8 mouse cellular contexts compared by ENCODE assay signal in the genomic region with DNA sequence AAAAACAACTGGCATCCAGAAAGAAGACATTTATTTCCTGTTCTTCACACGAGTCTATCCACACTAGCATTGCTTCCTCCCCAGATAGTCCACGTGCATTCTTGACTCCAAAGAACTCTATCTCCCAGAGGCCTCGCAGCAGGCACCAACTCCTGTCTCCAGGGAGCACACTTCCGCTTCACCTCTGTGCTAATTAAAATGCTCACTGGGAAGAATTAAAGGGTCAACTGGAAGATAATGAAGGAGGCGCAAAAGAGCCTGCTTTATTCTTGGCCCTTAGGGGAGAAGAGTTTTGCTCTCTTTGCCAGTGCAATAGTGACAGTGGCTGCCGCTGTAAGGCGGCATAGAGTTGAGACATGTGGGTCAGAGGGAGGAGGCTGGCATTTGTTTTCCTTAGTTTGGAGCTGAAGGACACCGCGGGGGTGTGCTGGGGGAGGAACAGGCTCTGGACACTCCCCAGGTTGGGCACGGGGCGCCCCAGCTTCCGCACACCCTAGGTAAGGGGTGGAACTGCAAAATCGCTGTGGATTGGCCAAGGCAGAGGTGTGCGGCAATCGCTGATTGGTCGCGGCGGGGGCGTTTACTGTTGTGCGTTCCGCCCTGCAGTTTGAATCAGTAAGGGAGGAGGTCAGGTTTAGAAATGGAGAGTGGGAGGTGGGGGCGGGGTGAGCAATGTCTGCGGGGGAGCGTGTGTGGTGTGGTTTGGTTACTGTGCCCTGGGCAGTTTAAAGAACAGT. TPM values are rescaled to one million over a fixed set of nuclear protein-coding genes. Genes with fewer than 3 reads are reported as not detected.
A peak's percentile ranks its signal among the peaks of the same experiment; 100 is the strongest.
DNase-seq lines count a peak whose midpoint lies in the region; ATAC-seq lines count a peak whose summit lies in the region.

No protein-coding gene starts in this region.

- DNase-seq in adrenal gland, adult 18-20 months (ENCODE audit: low spot score in 2 of 2), result peak; percentile 80 to 82
- peak; percentile 96 for DNase-seq in embryo, embryonic 10.5 days (ENCODE audit: low spot score)
- peak; percentile 83 for DNase-seq in gastrocnemius, postnatal 10 days
- peak; percentile 94 for DNase-seq in induced T-regulatory cell, adult 2 months (ENCODE audit: low read depth)
- peak; percentile 67 to 90 for DNase-seq in left cerebral cortex, adult 8-10 months (ENCODE audit: low spot score in 2 of 2)
- peak; percentile 89 for DNase-seq in right cerebral cortex, adult 2 months (ENCODE audit: low spot score in 2 of 2)
- DNase-seq in urinary bladder, postnatal 10 days (ENCODE audit: low spot score), result peak; percentile 61

- ATAC-seq in megakaryocyte, adult 5-6 weeks (ENCODE audit: poor library complexity, severe bottlenecking), result peak; percentile 88

RNA-seq across cellular contexts. Expression of gene Bcat2, which starts 2.0 kb away (rescaled TPM):
- 100 to 1,000 TPM; 164 to 265 TPM for total RNA-seq in adrenal gland, adult 18-20 months (2021)
- 10 to 100 TPM; 24.0 to 25.2 TPM for total RNA-seq in gastrocnemius, postnatal 10 days (2021)
- total RNA-seq in left cerebral cortex, adult 8-10 months (2022), result 10 to 100 TPM; 19.3 to 21.1 (median 19.9) TPM
- total RNA-seq in megakaryocyte, adult 5-6 weeks (2015), result 24.6 and 26.6 TPM in 2 replicates
- 16.7 and 24.1 TPM in 2 replicates for total RNA-seq in megakaryocyte, adult 5-6 weeks (2017)

RNA-seq across cellular contexts. Expression of gene Hsd17b14, which starts 13.3 kb away (rescaled TPM):
- total RNA-seq in adrenal gland, adult 18-20 months (2021), result 1 to 10 TPM in 1 of 2 experiments, under 1 TPM in 1; 0.83 to 3.0 TPM
- total RNA-seq in gastrocnemius, postnatal 10 days (2021), result under 1 TPM in 1 of 2 experiments, not detected in 1; 0.19 TPM
- total RNA-seq in left cerebral cortex, adult 8-10 months (2022), result 1 to 10 TPM in 2 of 4 experiments, under 1 TPM in 1, not detected in 1; 0.72 to 2.6 (median 1.2) TPM
- 0.25 TPM in 1 of 2 replicates, not detected in the other for total RNA-seq in megakaryocyte, adult 5-6 weeks (2015)
- total RNA-seq in megakaryocyte, adult 5-6 weeks (2017), result not detected in 2 replicates

RNA-seq across cellular contexts. Expression of gene Plekha4, which starts 41.8 kb away (rescaled TPM):
- total RNA-seq in adrenal gland, adult 18-20 months (2021), result 1 to 10 TPM; 2.5 to 2.7 TPM
- 10 to 100 TPM; 14.8 to 16.3 TPM for total RNA-seq in gastrocnemius, postnatal 10 days (2021)
- total RNA-seq in left cerebral cortex, adult 8-10 months (2022), result 1 to 10 TPM; 3.0 to 5.1 (median 4.0) TPM
- not detected in 2 replicates for total RNA-seq in megakaryocyte, adult 5-6 weeks (2015)
- 0.24 TPM in 1 of 2 replicates, not detected in the other for total RNA-seq in megakaryocyte, adult 5-6 weeks (2017)

RNA-seq across cellular contexts. Expression of gene Ppp1r15a, which starts 41.9 kb away (rescaled TPM):
- total RNA-seq in adrenal gland, adult 18-20 months (2021), result 10 to 100 TPM; 47.1 to 48.6 TPM
- 10 to 100 TPM; 16.3 to 16.9 TPM for total RNA-seq in gastrocnemius, postnatal 10 days (2021)
- 10 to 100 TPM; 16.0 to 27.0 (median 22.4) TPM for total RNA-seq in left cerebral cortex, adult 8-10 months (2022)
- total RNA-seq in megakaryocyte, adult 5-6 weeks (2015), result 29.2 and 39.1 TPM in 2 replicates
- total RNA-seq in megakaryocyte, adult 5-6 weeks (2017), result 50.0 and 64.7 TPM in 2 replicates

RNA-seq across cellular contexts. Expression of gene Fgf21, which starts 47.3 kb away (rescaled TPM):
- 1 to 10 TPM in 1 of 2 experiments, not detected in 1; 1.4 TPM for total RNA-seq in adrenal gland, adult 18-20 months (2021)
- total RNA-seq in gastrocnemius, postnatal 10 days (2021), result not detected
- not detected for total RNA-seq in left cerebral cortex, adult 8-10 months (2022)
- total RNA-seq in megakaryocyte, adult 5-6 weeks (2015), result not detected in 2 replicates
- not detected in 2 replicates for total RNA-seq in megakaryocyte, adult 5-6 weeks (2017)

Comparison
In these comparisons a context has a peak if more than half of its experiments do, and no peak if none do; other contexts are left out.
1. Peak in every context shown above with its lines: DNase-seq and ATAC-seq.
2. RNA of gene Bcat2, which starts 2.0 kb away (total RNA-seq): 164 to 265 TPM in adrenal gland, adult 18-20 months; 16.7 to 26.6 TPM in megakaryocyte, adult 5-6 weeks, 24.0 to 25.2 TPM in gastrocnemius, postnatal 10 days and 19.3 to 21.1 TPM in left cerebral cortex, adult 8-10 months; every median in the first group is over 4 times any median in the second.